Mouse (Mus musculus) kidney, postnatal 25 days (tissue): ENCODE measurements around the gene Hint1.

Experiments used
- DNase-seq, 2 experiments: peaks; one replicate each; pipeline ENCODE4 v3.0.0; 2021; ENCODE audit warnings: mixed read lengths in 2 of 2

Hint1 gene

DNA sequence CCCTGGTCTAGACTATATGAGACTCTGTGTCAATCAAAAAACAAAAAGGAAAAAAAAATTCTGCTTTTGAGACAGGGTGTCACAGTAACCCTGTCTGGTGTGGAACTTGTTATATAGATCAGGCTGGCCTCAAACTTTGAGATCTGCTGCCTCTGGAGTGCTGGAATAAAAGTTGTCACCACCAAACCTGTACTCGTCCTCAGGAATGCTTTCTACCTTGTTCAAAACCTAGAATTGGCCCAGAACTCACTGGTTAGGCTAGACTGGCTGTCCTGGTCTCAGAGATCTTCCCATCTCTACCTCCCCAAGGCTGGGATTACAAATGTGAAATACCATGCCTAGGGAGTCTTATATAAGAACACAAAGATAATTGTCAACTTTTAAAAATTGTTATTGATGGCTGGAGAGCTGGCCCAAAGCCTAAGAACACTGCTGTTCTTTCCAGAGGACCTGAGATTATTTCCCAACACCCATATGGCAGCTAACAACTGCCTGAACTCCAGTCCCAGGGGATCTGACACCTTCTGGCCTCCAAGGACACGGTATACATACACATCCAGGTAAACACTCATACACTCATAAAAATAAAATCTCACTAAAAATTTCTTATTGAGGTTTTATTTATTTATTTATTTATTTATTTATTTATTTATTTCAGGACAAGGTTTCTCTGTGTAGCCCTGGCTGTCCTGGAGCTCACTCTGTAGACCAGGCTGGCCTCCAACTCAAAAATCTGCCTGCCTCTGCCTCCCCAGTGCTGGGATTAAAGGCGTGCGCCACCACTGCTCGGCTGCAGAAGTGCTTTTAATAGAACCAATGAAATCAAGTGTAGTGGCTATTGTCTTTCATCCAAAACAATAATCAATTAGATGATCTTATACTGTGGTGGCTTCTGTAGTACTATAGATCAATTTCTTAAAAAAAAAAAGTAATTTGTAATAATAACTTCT is 4.4 kb upstream of the Hint1 start:
- DNase-seq: no peak

DNA sequence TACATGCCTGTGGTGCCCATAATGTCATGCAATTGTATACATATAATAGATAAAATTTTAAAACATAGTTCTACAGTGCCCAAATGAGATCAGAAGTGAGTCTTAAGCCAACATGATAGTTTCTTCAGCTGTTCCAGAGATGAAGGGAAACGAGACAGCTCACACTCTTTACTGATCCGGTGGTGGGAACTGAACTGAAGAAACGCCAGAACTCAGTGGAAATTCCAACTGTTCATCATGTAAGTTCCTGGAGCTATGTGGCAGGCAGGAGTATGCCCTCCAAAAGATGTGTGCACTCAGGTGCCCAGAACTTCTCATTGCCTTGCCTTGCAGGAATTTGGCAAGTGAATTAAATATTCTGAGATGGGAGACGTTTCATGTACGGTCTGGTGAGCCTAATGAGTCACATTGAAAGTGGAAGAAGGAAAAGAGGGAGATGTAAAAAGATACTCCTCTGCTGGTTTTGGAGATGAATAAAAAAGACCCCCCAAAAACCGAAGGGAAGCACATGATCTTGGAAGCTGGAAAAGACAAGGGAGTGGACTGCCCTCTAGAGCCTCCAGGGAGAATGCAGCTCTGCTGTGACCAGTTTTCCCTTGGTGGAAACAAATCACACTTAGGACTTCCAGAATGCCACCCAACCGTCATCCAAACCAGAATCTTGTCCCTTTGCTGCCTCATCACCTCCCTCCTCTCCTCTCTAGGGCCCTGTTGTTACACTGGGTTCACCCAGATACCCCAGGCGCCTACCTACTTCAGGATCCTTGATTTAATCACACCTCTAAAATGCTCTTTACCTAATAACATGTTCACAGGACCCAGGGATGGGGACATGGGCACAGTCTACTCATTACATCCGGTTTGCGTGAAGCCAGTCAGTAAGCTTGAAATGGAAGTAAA is 3.3 kb upstream of the Hint1 start:
- peak; percentile 51 to 66 for DNase-seq

DNA sequence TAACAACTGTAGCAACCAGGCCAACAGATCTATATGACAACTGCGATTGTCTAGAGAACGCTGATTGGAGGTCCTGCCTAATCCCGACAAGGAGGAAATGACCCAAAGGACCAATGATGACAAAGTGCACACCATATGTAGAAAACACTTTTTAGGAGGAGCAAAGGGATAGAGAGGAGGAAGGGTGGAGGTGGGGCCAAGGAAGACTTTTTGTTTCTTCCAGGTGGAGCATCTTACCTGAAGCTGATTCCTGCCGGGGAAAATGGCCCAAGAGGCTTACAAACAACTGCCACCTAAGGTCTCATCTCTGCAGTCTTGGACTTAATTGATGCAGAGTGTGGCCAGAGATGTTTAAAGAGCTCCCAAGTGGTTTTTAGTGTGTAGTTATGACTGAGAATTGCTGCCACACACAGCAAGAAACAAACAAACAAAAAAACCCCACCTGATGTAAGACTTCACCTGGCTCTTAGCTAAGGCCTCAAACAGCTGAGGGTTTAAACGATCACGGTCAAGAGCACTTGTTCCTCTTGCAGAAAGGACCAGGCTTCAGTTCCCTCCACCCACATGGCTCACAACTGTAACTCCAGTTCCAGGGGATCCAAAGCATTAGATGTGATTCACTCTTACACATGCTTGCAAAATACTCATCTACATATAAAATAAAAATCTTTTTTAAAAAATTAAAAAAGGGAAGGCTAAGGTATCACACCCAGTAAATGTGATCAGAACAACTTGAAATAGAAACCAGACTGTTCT is 675 bp upstream of the Hint1 start:
- no peak for DNase-seq

DNA sequence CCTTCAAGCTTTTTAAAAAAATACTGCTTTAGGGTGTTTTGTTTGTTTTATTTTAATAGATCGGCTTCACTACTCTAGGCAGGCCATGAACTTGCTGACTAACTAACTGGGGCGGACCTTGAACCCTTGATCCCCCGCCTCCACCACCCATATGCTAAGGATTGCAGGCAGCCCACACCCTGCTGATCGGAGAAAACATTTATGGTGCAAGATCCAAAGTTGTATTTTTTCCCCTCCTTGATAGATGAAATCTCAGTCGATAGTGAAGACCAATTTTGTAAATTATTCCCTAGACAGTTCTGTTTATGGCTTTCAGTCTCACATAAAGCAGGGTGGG is 834 bp downstream of the Hint1 start:
- peak; percentile 72 to 83 for DNase-seq

DNA sequence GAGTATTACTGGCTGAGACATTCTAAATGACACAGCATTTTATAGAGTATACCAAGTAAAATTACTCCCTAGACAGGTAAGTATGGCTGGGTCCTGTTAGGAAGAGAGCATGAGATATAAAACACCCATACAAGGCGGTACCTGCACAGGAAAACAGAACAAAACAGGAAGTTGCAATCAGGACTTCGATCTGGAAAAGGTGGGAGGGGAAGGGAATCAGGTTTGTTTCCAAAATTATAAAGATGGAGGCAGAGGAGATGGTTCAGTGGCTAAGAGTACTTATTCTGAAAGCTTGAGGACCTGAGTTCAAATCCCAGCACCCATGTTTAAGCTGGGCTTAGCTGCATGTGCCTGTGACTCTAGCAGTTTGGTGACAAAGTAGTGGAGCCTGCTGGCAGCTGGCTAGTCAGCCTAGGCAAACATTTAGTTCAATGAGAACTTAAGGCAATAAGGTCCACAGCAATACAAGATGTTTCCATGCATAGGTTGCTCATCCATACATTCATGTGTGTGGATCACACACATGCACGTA is 1.8 kb downstream of the Hint1 start:
- no peak for DNase-seq

DNA sequence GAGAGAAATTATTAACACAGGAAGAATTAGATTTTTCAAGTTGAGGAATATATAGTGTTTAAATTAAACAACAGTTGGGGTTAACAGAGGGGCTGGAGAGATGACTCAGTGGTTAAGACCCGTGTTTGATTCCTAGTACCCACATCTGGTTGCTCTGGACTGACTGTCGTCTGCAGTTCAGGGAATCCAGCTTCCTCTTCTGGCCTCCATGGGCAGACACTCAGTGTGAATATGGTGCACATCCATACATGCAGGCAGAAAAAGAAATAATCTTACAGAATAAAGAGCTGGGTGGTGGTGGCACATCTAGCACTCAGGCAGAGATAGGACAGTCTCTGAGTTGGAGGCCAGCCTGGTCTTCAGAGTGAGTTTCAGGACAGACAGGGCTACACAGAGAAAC is 2.3 kb downstream of the Hint1 start:
- no peak for DNase-seq

DNA sequence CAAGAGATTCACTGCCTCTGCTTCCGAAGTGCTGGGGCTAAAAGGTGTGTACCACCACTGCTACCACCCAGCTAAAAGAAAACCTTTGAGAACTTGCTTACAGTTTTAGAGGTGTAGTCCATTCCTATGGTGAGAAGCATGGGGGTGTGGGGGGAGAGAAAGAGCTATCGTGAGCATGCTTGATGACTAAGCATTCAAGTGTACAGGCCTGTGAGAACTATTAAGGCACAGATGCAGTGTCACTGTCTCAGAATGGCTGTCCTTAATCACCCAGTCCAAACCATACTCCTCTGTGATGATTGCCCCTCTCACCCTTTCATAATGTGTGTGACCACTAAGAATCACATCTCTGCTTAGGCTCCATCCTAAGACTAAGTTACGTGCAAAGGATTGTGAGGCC is 3.1 kb downstream of the Hint1 start:
- no peak for DNase-seq

DNA sequence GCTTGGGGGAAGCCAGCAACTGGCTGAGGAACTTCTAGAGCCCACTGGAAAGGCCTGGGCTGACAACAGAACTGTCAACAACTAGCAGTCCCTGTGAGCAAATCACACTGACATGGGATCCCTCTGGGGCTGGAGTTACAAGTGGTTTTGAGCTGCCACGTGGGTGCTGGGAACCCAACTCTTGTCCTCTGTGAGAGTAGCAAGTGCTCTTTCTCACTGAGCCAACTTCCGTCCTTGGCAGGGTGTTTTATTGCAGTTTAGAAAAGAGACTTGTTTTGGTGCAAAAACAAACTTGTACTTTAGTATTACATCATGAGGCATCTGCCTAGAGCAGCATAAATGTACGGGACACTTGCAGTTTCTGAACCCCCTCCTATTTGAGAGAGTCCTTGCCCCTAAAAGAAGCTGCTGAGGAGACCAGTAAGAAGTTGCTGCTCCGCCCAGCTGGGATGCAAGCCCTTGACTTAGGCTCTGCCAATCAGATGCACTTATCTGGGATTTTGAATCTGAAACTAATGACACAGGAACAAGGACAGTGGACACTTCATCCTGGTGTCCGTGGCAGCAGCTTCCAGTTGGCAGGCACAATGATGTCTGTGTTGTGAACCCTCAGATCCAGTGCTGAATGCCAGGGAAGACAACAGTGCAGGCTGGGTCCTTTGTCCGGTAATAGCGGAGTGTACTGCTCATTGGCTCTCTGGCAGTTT is 5.8 kb downstream of the Hint1 start:
- DNase-seq: no peak

DNA sequence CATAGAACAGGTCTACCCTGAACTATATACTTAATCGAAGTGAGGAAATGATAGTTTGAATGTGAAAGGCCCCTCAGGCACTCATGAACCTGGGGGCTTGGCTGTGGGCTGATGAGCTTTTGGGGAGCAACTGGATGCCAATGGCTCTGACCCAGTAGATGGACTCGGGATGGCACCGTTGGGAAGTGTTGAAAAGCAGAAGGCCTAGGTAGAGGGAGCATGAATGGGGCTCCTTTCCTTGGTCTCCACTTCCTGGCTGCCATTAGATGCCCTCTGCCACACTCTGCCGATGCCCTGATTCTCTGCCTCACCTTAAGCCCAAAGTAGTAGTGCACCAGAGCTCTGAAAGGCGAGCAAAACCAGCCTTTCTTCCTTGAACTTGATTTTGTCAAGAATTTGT is 9.8 kb downstream of the Hint1 start:
- no peak for DNase-seq

DNA sequence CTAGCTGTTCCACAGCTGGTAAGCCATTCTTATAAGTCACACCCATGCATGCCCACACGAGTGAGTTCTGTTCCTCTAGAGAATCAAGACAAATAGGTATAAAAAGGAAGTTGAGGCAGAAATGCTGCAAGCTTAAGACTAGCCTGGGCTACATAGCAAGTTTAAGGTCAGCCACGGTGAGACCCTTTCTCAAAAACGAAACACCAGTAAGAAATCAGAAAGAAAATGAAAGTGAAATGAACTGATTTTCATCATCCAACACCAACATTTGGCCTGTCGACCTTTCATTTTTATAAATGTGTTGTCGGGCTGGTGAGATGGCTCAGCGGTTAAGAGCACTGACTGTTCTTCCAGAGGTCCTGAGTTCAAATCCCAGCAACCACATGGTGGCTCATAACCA is 12.7 kb downstream of the Hint1 start:
- no peak for DNase-seq

DNA sequence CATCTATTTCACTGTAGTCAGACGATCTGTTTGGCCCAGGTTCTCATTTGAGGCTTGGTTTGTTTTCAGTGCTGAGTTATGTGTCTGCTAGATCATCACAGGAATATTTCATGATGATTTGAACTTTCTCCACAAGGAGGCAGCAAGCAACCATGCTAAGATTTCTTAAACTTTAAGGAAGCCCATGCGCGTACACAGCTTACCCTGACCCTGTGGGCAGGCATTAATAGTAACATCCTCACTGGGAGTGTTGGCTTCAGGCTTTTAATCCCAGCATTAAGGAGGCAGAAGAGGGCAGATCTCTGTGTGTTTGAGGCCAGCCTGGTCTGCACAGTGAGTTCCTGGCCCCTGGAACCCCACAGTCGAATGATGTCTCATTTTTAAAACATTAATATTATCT is 13.3 kb downstream of the Hint1 start:
- DNase-seq: peak; percentile 68 to 77

DNA sequence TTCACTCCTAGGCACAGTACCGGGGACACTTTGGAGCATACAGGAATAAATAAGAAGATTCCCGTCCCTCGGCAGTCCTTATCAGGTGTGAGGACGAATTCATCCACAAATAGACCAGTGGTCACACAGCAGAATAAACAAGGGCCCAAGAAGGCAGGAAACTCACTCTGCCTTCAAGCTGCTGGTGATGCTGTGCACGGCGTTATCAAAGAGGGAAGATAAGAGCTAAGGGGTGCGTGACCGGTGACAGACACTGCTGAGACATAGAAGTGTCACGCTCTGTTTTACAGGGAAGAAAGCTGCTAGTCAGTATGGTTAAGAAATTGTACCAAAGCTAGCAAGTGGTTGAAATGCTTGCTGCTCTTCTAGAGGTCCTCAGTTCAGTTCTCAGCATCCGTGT is 13.7 kb downstream of the Hint1 start:
- DNase-seq: no peak

DNA sequence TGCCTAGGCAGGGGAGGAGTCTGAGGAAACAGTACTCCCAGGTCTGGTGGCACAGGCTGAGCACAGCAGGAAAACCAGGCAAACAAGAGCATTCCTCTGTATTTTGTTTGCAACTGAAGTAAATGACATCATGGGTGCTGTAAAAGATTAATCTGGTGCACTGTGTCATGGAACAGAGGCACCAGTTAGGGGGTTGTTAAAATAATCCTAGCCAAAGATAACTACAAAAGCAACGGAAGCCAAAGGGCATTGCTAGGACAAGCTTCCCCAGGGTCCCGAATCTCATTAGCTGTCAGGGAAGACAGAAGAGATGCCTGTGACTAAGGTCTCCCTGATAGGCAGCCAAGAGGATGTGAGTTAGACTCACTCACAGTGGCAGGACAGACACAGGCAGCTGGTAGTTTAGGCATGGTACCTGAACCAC is 14.9 kb downstream of the Hint1 start:
- peak; percentile 66 to 89 for DNase-seq

DNA sequence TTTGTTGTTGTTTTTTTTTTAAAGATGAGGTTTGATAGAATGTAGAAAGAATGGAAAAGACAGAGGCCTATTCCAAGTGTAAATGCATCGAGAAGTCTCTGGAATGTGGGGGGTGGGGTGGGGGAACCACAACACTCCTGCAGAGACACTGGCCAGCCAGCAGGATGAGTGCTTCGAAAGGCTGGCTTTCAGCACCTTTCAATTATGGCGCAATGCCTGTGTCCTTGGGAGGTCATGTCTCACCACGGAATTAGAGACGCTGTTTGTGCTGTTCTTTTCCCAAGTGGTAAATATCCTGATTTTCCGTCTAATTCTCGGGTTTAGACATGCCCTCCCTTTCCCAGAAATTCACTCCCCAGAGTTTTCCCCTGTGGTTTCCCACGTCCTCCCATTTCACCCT is 16.5 kb downstream of the Hint1 start:
- DNase-seq: peak; percentile 67 to 88

DNA sequence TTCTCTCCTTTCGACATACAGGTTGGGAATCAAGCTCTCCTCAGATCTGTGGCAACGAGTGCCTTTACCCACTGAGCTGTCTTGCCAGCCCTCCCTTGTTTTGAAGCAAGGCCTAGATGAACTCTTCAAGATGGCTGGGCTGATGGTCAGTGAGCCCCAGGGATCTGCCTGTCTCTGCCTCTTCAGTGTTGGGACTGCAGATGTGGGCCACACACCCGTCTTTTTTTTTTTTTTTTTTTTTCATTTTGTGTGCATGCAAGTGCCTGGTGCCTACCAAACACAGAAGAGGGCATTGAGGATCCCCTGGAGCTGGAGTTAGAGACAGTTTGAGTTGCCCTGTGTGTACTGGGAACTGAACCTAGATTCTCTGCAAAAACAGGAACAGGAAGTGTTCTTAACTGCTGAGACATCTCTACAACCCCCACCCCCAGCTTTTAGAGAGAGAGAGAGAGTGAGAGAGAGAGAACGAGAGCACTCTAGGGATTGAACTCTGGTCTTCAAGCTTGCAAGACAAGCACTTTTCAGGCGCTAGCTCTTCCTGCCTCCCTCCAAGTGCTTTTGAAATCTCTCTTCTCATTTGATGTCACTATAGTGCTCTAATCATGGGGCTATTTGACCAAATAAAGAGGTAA is 18.1 kb downstream of the Hint1 start:
- no peak for DNase-seq

DNA sequence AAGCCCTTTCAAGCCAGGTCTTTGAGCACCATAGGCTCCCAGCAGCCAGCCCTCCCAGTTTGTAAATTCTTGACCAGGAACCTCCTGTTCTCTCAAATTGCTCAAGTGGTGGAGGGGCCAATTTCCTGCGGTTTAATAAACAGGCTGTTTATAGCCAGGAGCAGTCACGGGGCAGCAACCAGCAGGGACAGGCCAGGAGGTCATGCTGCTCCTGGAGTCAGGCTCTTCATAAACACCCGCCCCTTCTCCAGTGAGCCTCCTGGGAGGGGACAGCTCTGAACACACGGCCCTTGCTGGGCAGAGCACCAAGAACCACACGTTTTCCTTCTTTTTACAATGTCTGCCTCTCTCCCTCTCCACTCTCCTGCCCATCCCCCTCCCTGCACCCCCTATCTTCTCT is 18.8 kb downstream of the Hint1 start:
- peak; percentile 84 to 96 for DNase-seq

DNA sequence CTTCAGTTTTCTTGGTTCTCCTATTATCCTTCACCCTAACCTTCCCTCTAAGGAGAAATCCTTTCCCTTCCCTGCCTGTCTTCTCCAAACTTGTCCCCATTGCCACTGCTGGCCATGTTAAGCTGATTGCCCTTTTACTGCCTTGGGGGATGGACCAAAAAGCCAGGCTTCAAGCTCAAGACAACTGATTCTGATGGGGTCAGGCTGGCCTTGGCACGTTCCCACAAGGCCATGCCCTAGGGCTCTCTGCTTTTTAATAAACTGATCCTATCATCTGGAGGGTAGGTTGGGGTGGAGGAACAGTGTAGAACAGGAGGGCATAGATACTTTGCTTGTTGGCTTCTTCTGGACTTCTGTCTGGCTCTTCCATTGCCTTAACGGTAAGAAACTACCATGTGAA is 19.2 kb downstream of the Hint1 start:
- DNase-seq: peak in 1 of 2 experiments; percentile 59

DNA sequence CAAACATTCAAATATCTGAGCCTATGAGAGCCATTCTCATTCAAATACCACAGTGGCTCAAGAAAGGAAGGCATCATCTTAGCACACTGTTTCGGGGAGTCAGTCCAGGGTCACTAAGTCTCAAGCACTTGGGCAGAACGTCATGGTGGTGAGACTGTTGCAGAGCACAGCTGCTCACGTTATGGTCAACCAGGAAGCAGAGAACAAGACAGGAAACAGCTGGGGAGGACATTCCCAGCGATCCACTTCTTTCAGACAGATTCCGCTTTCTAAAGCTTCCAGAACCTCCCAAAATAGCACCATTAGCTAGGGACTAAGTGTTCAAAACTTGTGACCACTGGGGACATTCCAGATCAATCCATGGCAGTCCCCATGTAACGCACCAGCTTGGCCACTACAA is 21.7 kb downstream of the Hint1 start:
- DNase-seq: peak in 1 of 2 experiments; percentile 51

DNA sequence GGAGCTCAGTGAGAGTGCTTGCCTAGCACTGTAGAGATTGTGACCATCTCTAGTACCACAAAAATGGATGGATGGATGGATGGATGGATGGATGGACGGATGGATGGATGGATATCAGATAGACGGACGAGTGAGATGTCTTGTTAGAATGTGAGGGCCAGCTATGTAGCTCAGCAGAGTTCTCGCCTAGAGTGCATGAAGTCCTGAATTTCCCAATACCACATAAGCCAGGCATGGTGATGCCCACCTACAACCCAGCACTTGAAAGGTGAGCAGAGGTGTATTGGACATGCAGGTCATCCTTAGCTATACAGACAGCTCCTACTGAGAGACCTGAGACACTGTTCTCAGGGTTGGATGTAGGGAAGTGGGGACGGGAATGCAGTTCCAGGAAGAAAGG is 25.2 kb downstream of the Hint1 start:
- DNase-seq: no peak

DNA sequence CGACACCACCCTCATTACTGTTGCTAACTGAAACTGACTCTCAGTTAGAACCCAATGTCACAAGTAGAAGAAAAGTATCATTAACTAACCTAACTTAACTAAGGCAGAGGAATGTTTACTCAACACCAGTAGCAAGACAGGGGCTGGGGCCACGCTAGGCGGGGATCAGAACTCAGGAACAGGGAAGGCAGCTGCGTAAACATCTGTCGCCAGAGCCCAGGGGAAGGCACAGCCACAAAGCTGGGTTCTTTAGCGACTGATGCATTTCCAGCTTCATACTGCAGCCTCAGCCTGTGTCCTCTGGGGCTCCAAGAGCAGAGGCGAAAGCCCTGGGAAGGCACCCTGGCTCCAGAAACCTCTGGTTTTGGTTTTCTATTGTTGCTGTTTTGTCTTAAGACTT is 25.9 kb downstream of the Hint1 start:
- peak in 1 of 2 experiments; percentile 71 for DNase-seq

DNA sequence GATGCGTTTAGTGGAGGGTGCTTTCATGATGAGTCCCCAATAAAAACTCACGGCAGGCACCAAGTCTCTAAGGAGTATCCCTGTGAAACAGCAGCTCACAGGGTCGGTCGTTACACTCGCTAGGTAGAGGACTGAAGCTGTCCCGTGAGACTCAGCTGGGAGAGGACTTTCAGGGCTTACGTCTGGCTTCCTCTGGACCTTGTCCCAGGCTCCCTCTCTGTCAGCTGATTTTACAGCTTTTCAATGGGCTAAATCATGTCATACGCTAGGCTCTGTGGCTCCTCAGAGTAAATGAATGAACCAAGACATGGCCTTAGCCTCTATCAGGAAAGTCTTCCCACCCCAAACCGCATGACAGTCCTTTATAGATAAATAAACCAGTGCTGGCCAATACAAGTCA is 28.4 kb downstream of the Hint1 start:
- DNase-seq: peak; percentile 69 to 89

DNA sequence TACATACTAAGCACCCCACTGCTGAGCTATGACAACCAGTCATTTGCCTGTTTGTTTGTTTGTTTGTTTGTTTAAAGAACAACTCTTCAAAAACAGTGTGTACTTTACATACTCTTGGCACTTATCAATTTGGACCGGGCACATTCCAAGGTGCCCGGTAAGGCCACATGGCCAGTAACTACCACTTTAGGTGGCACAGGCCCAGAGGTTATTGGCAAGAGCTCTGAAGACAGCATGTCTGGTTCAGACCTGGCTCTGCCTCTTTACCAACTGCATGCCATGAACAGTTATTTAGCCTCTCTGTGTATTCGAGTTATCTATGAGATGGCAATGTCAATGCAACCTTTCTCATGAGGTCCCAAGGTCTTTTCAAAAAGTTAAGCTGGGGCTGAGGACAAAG is 30.5 kb downstream of the Hint1 start:
- DNase-seq: peak; percentile 65 to 82
